Comparison of ENCODE assay signal across 8 mouse cellular contexts in the genomic region with DNA sequence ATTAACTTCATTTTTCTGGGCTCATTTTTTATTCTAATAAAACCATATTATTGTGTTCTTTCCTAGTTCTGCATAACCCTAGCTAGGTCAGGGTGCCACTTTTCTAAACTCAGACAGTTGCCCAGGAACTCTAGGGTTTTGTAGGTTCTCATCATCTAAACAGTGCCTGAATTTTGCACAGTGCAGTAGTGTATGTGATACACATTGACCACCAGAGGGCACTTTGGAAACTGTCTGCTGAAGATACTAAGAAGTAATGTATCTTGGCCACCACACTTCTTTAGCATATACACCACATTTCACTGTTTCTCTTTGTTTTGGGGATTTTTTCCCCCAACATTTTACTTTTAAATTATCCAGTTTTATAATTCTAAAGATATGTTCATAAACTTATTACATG. TPM values are rescaled to one million over a fixed set of nuclear protein-coding genes. Genes with fewer than 3 reads are reported as not detected.
DNase-seq lines count a peak whose midpoint lies in the region; ATAC-seq and TF ChIP-seq lines count a peak whose summit lies in the region.

No protein-coding gene starts in this region.

- no peaks in the 10 kb centered on the region for H3K9me3 ChIP-seq in embryonic facial prominence, embryonic 14.5 days (ENCODE audit: control insufficient read depth, low read length)
- no peaks in the 10 kb centered on the region for H3K9me3 ChIP-seq in heart, embryonic 12.5 days (replicated peaks)

- peaks cover 20% of the 10 kb centered on the region; the same call in 1 of the 2 replicates for H3K36me3 ChIP-seq in embryonic facial prominence, embryonic 14.5 days (ENCODE audit: control insufficient read depth, insufficient read depth, low read length)
- H3K36me3 ChIP-seq in heart, embryonic 12.5 days: peaks cover 41% of the 10 kb centered on the region

- peak; percentile 78 for ATAC-seq in embryonic facial prominence, embryonic 14.5 days (ENCODE audit: low read depth)
- ATAC-seq in heart, embryonic 12.5 days (ENCODE audit: insufficient number of reproducible peaks, low FRiP score): no peak

- TF ChIP-seq CTCF in gastrocnemius, adult 2 months (IDR thresholded peaks at IDR 0.05): peak; percentile 72

- intact Hi-C loops in gastrocnemius, adult 2 months (cut with DNase I): no loop called here

- H3K27me3 ChIP-seq in embryonic facial prominence, embryonic 14.5 days (replicated peaks; ENCODE audit: control insufficient read depth, insufficient read depth, low read length): no peaks in the 10 kb centered on the region
- no peaks in the 10 kb centered on the region for H3K27me3 ChIP-seq in heart, embryonic 12.5 days (replicated peaks)

- no peak overlapping the region for H3K4me2 ChIP-seq in embryonic facial prominence, embryonic 14.5 days (ENCODE audit: low read depth, low read length)
- H3K4me2 ChIP-seq in heart, embryonic 12.5 days: no peak overlapping the region

- H3K4me3 ChIP-seq in gastrocnemius, adult 2 months: no peak overlapping the region
- H3K4me3 ChIP-seq in embryonic facial prominence, embryonic 14.5 days (ENCODE audit: low read depth, low read length): no peak overlapping the region
- H3K4me3 ChIP-seq in heart, embryonic 12.5 days: no peak overlapping the region

- no peak overlapping the region for H3K27ac ChIP-seq in gastrocnemius, adult 2 months
- H3K27ac ChIP-seq in embryonic facial prominence, embryonic 14.5 days (replicated peaks; ENCODE audit: low read depth, low read length): no peak overlapping the region
- H3K27ac ChIP-seq in heart, embryonic 12.5 days (ENCODE audit: poor library complexity, severe bottlenecking): no peak overlapping the region

- no peak overlapping the region for H3K9ac ChIP-seq in embryonic facial prominence, embryonic 14.5 days (ENCODE audit: low read depth, low read length)
- no peak overlapping the region for H3K9ac ChIP-seq in heart, embryonic 12.5 days

- H3K4me1 ChIP-seq in embryonic facial prominence, embryonic 14.5 days (ENCODE audit: control insufficient read depth, insufficient read depth, low read length): no peaks in the 10 kb centered on the region
- H3K4me1 ChIP-seq in heart, embryonic 12.5 days (replicated peaks): no peaks in the 10 kb centered on the region

- DNase-seq in gastrocnemius, adult 2 months: no peak
- no peak for DNase-seq in gastrocnemius, postnatal 25 days
- DNase-seq in CD4-positive helper T cell, adult 2 months (ENCODE audit: low read depth, low spot score): peak; percentile 44
- peak; percentile 88 for DNase-seq in embryonic facial prominence, embryonic 14.5 days (ENCODE audit: low spot score)
- DNase-seq in lung, postnatal 14 days: peak; percentile 34
- no peak for DNase-seq in urinary bladder, postnatal 4 days (ENCODE audit: low spot score in 2 of 2)
- DNase-seq in cerebellum, adult 11-12 months: no peak

RNA-seq across cellular contexts. Expression of a gene that starts 22.6 kb away (rescaled TPM):
- total RNA-seq in gastrocnemius, adult 2 months (2021): 1 to 10 TPM; 3.2 to 3.6 TPM
- total RNA-seq in gastrocnemius, postnatal 25 days (2021): 1 to 10 TPM; 3.6 to 4.2 TPM
- polyA plus RNA-seq in embryonic facial prominence, embryonic 14.5 days (2014; fragmentation: Nextera tagmentation; extraction: Ambion mirVana): 36.2 and 38.3 TPM in 2 replicates
- 23.5 and 24.0 TPM in 2 replicates for polyA plus RNA-seq in heart, embryonic 12.5 days (2016; fragmentation: Nextera tagmentation; extraction: Ambion mirVana)

Comparison
In these comparisons a context has a peak if more than half of its experiments do, and no peak if none do; other contexts are left out.
1. DNase-seq: peak in CD4-positive helper T cell, adult 2 months (single experiment), embryonic facial prominence, embryonic 14.5 days (single experiment) and lung, postnatal 14 days (single experiment); none in gastrocnemius, adult 2 months (single experiment), gastrocnemius, postnatal 25 days (single experiment), urinary bladder, postnatal 4 days (0 of 2) and cerebellum, adult 11-12 months (single experiment).